Mouse (Mus musculus) stomach, embryonic 14.5 days (tissue): Measurements from ENCODE around the gene Man1b1. TPM values are rescaled to one million over a fixed set of nuclear protein-coding genes. Genes with fewer than 3 reads are reported as not detected.
A peak's percentile ranks its signal among the peaks of the same experiment; 100 is the strongest.

Experiments
- ATAC-seq: fragments of 200-750 bp; cut with Nextera tagmentation; 2 replicates; pipeline ENCODE4 v1.8.0; 2017; ENCODE audit warnings: low read depth, moderate TSS enrichment; ENCODE audit not compliant: insufficient number of reproducible peaks, insufficient read depth, low FRiP score
- H3K27ac ChIP-seq: fragments of 300-500 bp; sonication (generic); 2 replicates; pipeline ENCODE4 v1.5.1; 2014; ENCODE audit warnings: mild to moderate bottlenecking, low read length, moderate library complexity, mixed read lengths
- H3K27me3 ChIP-seq: fragments of 300-500 bp; sonication (generic); 2 replicates; pipeline ENCODE4 v1.6.1; 2014; ENCODE audit warnings: low read length, control low read depth, mixed read lengths; ENCODE audit not compliant: control insufficient read depth, insufficient read depth
- H3K36me3 ChIP-seq: fragments of 300-500 bp; sonication (generic); 2 replicates; pipeline ENCODE4 v1.6.1; 2014; ENCODE audit warnings: mild to moderate bottlenecking, control low read depth, low read length, moderate library complexity, mixed read lengths; ENCODE audit not compliant: control insufficient read depth, insufficient read depth
- H3K4me1 ChIP-seq: fragments of 300-500 bp; sonication (generic); 2 replicates; pipeline ENCODE4 v1.6.1; 2014; ENCODE audit warnings: low read length, control low read depth, mixed read lengths; ENCODE audit not compliant: control insufficient read depth, insufficient read depth
- H3K4me2 ChIP-seq: fragments of 300-500 bp; sonication (generic); replicated peaks from 2 replicates; pipeline ENCODE4 v1.6.1; 2014; ENCODE audit warnings: low read depth, low read length, control low read depth
- H3K4me3 ChIP-seq: fragments of 300-500 bp; sonication (generic); 2 replicates; pipeline ENCODE4 v1.5.1; 2014; ENCODE audit warnings: low read depth, low read length, control low read depth
- H3K9ac ChIP-seq: fragments of 300-500 bp; sonication (generic); replicated peaks from 2 replicates; pipeline ENCODE4 v1.6.1; 2014; ENCODE audit warnings: low read depth, mild to moderate bottlenecking, control low read depth, low read length, moderate library complexity, mixed read lengths
- H3K9me3 ChIP-seq: fragments of 300-500 bp; sonication (generic); 2 replicates; pipeline ENCODE4 v1.6.1; 2016; ENCODE audit warnings: low read depth, low read length, control low read depth; ENCODE audit not compliant: control insufficient read depth
- WGBS: fragments of 180-500 bp; shearing (Covaris S2); extraction: QIAGEN DNeasy Blood & Tissue Kit; methylation state at CpG from one replicate; pipeline ENCODE4 v1.1.7; 2014; 5-methylcytosine and 5-hydroxymethylcytosine counted together
- polyA plus RNA-seq: library from polyadenylated mRNA; unstranded; fragments of >200 nt; fragmentation: Nextera tagmentation; extraction: Ambion mirVana; gene quantifications from 2 replicates; pipeline ENCODE4 v1.2.1, GENCODE M21; 2014

Gene Man1b1
- polyA plus RNA-seq, 1 experiment from 2014 or later, result 111 TPM

- WGBS, result 86% methylated on average over 4 of the region's 4 CpGs
- Histone ChIP-seq H3K9ac (no peak overlapping the region), H3K4me2 (peak overlapping the region; percentile 99), H3K9me3 (no peaks in the 10 kb centered on the region), H3K27me3 (no peaks in the 10 kb centered on the region), H3K27ac (no peak overlapping the region), H3K36me3 (no peaks in the 10 kb centered on the region), H3K4me3 (0 out of 2 replicates have a peak overlapping the region, but pooled peaks have one; percentile 70), H3K4me1 (peaks cover 7% of the 10 kb centered on the region; the same call in 1 of the 2 replicates)
- no peak for ATAC-seq
Observed at GRCm38 (mm10) chr2:25364313-25364712, 32.2 kb downstream of the Man1b1 start.

DNA sequence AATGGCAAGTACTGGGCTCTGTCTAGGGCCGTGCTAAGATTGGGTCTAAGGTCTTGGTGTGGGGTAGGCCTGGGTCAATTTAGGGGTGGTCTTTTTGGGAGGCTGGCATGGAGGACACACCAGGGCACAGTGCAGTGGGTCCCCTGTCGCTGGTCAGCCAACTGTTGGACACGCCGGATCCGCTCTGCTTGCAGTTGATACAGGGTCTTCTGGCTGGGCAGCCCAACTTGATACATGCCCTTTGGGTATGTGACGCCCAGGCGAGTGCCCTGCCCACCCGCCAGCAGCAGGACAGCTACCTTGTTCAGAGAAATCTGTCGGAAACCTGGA lies 32.6 kb downstream of the Man1b1 start:
- Histone ChIP-seq H3K27ac (no peak overlapping the region), H3K27me3 (no peaks in the 10 kb centered on the region), H3K4me1 (peaks cover 7% of the 10 kb centered on the region; the same call in 1 of the 2 replicates), H3K9me3 (no peaks in the 10 kb centered on the region), H3K36me3 (no peaks in the 10 kb centered on the region), H3K4me2 (peak overlapping the region; percentile 99), H3K9ac (peak overlapping the region; percentile 67), H3K4me3 (peak overlapping the region; percentile 70)
- no peak for ATAC-seq
- 27% methylated on average over 9 of the region's 9 CpGs for WGBS

DNA sequence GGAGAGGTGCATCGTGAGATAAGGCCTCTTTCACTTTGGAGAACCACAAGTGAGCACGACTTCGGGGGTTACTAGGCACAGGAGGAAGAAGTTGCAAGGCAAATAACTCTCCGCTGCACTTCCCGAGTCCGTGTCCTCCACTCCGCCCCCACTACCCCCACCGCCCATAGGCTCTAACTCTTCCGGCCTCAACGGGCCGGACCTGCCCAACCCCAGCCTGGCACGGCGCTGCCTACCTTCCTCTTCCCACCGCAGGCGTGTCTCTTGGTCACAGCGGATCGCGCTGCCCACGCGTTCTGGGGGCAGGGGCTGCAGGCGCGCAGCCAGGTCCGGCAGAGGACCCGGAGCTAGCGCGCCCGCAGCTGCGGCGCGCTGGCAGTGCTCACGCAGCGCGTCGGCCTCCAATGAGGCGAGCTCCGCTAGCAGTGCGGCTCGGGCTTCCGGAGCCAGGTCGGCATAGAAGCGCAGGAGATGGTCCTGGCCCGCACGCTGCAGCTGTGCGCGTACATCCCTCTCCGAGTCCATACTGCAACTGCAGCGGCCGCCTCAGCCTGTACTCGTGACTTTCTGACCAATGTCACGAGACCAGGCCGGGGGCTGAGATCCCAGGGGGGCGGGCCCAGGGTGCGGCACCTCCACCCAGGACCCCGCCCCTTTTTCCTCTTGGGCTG lies 33.1 kb downstream of the Man1b1 start, which contains the start of gene Uap1l1:
Gene Uap1l1, minus strand, starts transcription at position 592 of the 671 bp plus-strand sequence.
- Histone ChIP-seq H3K27ac (peak within 1 kb of the TSS; percentile 55; the same call in 1 of the 2 replicates), H3K36me3 (no peaks in the 10 kb centered on the region), H3K9me3 (no peaks in the 10 kb centered on the region), H3K4me1 (peaks cover 7% of the 10 kb centered on the region; the same call in 1 of the 2 replicates), H3K4me2 (peak within 1 kb of the TSS; percentile 99), H3K9ac (peak within 1 kb of the TSS; percentile 67), H3K27me3 (no peaks in the 10 kb centered on the region), H3K4me3 (peak within 1 kb of the TSS; percentile 70)
- under 1% methylated on average over 54 of the region's 54 CpGs for WGBS
- ATAC-seq, result peak; percentile 78

GRCm38 (mm10) chr2:25369996-25370395 lies 37.9 kb downstream of the Man1b1 start:
- 81% methylated on average over 3 of the region's 3 CpGs for WGBS
- H3K36me3 ChIP-seq, result no peaks in the 10 kb centered on the region; the same call in 1 of the 2 replicates
- no peaks in the 10 kb centered on the region for H3K27me3 ChIP-seq
- peaks cover 22% of the 10 kb centered on the region; the same call in 1 of the 2 replicates for H3K4me1 ChIP-seq
- no peak overlapping the region for H3K27ac ChIP-seq
- H3K9ac ChIP-seq, result no peak overlapping the region
- H3K4me3 ChIP-seq, result no peak overlapping the region
- no peaks in the 10 kb centered on the region for H3K9me3 ChIP-seq
- H3K4me2 ChIP-seq, result no peak overlapping the region
- no peak for ATAC-seq

DNA sequence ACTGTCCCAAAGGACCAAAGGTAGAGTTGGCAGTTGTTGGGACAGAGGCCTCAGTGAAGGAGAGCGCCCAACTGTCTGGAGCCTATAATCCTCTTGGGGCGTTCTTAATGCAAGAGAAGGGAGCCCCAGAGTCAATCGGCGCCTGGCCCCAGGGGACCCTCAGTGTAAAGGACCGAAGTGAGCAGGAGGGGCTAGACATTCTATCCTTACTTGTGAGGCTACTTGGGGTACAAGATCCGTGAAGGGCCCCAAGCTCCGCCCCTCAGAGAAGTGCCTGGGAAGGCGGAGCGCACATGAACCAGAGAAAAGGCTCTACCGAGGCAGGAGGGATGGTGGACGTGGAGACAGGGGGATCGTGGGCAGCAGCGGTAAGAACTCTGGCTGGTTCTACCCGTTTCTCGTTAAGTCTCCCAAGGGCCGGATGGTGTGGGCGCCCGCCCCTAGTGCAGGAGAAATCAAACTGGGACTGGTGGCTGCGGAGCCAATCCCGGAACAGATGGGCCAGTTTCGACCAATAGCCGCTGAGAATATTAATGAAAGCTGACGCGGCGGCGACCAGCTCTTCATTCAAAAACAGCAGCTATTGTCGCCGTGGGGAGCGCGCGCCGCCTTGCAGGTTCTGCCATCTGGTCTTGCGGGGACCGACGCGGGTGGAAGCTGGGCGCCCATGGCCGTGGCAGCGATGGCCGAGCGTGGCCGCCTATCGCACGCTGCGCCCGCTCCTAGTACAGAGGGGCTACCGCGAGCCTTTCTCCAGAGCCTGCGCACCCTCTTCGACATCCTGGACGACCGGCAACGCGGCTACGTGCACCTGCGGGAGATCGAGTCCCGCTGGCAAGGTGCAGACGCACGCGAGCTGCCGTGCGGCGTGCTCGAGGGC lies 39.9 kb downstream of the Man1b1 start, which contains the start of gene Sapcd2:
Gene Sapcd2, plus strand, starts transcription at position 558 of the 880 bp plus-strand sequence.
- ATAC-seq, result peak; percentile 91
- Histone ChIP-seq H3K4me2 (peak within 1 kb of the TSS; percentile 89), H3K4me3 (peak within 1 kb of the TSS; percentile 63), H3K9me3 (no peaks in the 10 kb centered on the region), H3K27ac (peak within 1 kb of the TSS; percentile 89), H3K4me1 (peaks cover 22% of the 10 kb centered on the region; the same call in 1 of the 2 replicates), H3K9ac (peak within 1 kb of the TSS; percentile 62), H3K27me3 (no peaks in the 10 kb centered on the region), H3K36me3 (peaks cover 9% of the 10 kb centered on the region)
- WGBS, result under 1% methylated on average over 65 of the region's 65 CpGs

DNA sequence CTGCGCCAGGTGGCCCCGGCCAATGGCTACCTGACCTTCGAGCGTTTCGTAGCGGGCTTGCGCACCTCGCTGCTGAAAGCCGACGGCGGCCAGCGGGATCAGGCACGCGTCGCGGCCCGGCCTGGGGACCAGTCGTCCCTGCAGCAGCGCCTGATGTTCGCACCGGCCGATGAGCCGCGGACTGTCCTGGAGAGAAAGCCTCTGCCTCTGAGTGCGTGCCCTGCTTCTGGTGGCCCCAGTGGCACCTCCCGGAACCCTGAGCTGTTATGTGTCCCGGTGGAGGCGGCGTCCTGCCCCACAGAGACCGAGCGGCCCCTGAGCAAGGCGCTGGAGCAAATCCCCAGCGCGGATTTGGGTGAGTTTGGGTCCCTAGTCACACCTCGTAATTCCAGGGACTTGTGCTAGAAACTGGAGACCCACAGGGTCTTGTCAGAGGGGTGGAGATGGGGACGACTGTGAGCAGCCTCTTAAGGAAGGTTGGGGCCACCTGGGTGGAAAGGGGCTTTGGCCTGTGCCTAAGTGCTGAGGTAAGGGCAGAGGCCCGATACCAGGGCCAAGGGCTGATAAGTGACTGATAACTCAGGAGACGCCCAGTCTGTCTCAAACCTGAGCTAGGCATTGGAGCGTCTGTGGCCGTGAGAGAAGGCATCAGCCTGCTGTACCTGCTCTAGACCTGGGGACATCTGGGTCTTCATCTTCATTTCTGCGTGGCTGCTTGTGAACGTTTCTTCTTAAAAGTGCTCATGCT lies 40.7 kb downstream of the Man1b1 start:
- Histone ChIP-seq H3K27me3 (no peaks in the 10 kb centered on the region), H3K27ac (no peak overlapping the region), H3K9ac (peak overlapping the region; percentile 62), H3K9me3 (no peaks in the 10 kb centered on the region), H3K4me1 (peaks cover 22% of the 10 kb centered on the region; the same call in 1 of the 2 replicates), H3K4me2 (peak overlapping the region; percentile 89), H3K4me3 (peak overlapping the region; percentile 63), H3K36me3 (peaks cover 11% of the 10 kb centered on the region)
- 2% methylated on average over 42 of the region's 42 CpGs for WGBS
- no peak for ATAC-seq

DNA sequence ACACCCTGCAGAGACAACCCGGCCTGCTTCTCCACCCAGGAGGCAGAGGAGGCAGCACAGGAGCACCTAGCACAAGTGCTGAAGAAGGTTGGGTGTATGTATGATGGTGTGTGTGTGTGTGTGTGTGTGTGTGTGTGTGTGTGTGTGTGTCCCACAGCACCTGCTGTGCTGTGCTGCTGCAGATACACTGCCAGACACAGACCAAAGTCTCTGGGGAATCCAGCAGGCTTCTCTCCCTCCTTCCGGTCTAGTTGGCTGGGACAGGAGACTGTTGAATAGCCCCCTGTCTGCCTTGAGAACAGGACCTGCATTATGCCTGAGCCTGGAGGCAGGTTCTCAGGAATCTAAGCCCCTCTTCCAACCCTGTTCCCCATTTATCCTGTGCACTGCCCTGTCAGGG lies 41.3 kb downstream of the Man1b1 start:
- peak overlapping the region; percentile 62; the same call in 1 of the 2 replicates for H3K9ac ChIP-seq
- no peak for ATAC-seq
- peaks cover 22% of the 10 kb centered on the region; the same call in 1 of the 2 replicates for H3K4me1 ChIP-seq
- H3K4me2 ChIP-seq, result peak overlapping the region; percentile 89
- H3K36me3 ChIP-seq, result peaks cover 11% of the 10 kb centered on the region
- H3K9me3 ChIP-seq, result no peaks in the 10 kb centered on the region
- no peak overlapping the region for H3K27ac ChIP-seq
- H3K4me3 ChIP-seq, result peak overlapping the region; percentile 63
- no peaks in the 10 kb centered on the region for H3K27me3 ChIP-seq
- WGBS, result 47% methylated on average over 2 of the region's 2 CpGs

GRCm38 (mm10) chr2:25376589-25376988 lies 44.5 kb downstream of the Man1b1 start:
- H3K4me3 ChIP-seq, result no peak overlapping the region
- H3K4me2 ChIP-seq, result no peak overlapping the region
- WGBS, result 47% methylated on average over 4 of the region's 4 CpGs
- no peaks in the 10 kb centered on the region for H3K9me3 ChIP-seq
- H3K27ac ChIP-seq, result no peak overlapping the region
- H3K36me3 ChIP-seq, result peaks cover 11% of the 10 kb centered on the region
- no peak overlapping the region for H3K9ac ChIP-seq
- H3K4me1 ChIP-seq, result peaks cover 20% of the 10 kb centered on the region; the same call in 1 of the 2 replicates
- no peaks in the 10 kb centered on the region for H3K27me3 ChIP-seq
- no peak for ATAC-seq
